Mouse (Mus musculus): ENCODE results near the gene Slc5a5.

DNA sequence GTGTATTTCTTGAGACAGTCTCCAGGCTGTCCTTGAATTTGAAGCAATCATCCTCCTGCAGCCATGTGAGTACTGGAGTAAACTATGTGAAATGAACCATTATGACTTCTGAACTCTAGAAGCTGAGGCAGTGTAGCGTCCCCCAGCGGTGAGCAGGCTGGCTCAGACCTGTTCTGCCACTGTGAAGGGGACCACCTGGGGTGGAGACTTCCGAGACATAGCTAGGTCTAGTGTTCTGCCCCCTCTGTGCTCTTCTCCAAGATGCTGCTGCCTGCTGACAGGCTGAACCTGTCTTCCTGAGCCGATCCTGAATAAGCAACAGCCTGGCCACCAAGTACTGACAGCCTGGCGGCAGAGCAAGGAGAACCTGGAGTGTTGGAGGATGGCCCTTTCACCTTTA lies 47.4 kb downstream of the Slc5a5 start:
- TF ChIP-seq CTCF (IDR thresholded peaks at IDR 0.05) (no peak), EP300 (IDR thresholded peaks at IDR 0.05) (no peak)
